In the genomic region with DNA sequence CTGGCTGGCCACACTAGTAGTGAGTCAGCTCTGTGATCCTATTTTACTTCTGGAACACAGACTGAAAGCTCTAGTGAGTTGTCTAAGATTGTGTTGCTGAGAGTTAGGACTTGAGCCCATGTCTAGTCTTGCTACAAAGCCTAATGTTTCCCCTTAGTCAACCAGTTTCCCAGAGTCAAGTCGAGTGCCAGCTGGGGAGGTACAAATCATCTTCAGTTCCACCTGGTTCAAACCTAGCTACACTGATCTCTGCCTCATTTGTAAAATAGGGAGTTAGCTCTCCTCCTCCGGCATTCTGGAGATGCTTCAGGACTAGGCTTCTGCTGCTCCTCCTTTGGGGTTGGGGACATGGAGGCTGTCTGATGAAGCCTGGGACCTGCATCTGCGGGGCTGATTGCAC, we compare ENCODE assay signal across 8 mouse cellular contexts. TPM values are rescaled to one million over a fixed set of nuclear protein-coding genes. Genes with fewer than 3 reads are reported as not detected.
DNase-seq lines count a peak whose midpoint lies in the region; ATAC-seq and TF ChIP-seq lines count a peak whose summit lies in the region.

No protein-coding gene starts in this region.

- H3K27me3 ChIP-seq in kidney, embryonic 15.5 days, result no peaks in the 10 kb centered on the region
- H3K27me3 ChIP-seq in hindbrain, embryonic 11.5 days (ENCODE audit: control insufficient read depth, insufficient read depth, low read length), result no peaks in the 10 kb centered on the region
- no peaks in the 10 kb centered on the region for H3K27me3 ChIP-seq in midbrain, embryonic 15.5 days (replicated peaks)

- 31% methylated on average over 3 of the region's 3 CpGs for WGBS in kidney, embryonic 15.5 days
- 60% methylated on average over 3 of the region's 3 CpGs for WGBS in hindbrain, embryonic 11.5 days
- WGBS in midbrain, embryonic 15.5 days, result 60% methylated on average over 3 of the region's 3 CpGs

- DNase-seq in kidney, adult 9 months, result no peak
- DNase-seq in hindbrain, embryonic 11.5 days (ENCODE audit: low spot score), result no peak
- no peak for DNase-seq in gastrocnemius, postnatal 36 days
- no peak for DNase-seq in MN1 (ENCODE audit: low spot score)

- H3K4me3 ChIP-seq in kidney, embryonic 15.5 days (replicated peaks), result peak overlapping the region; percentile 99
- H3K4me3 ChIP-seq in bone marrow macrophage, adult 2 months (ENCODE audit: insufficient read depth, low read length), result peak overlapping the region; percentile 96
- H3K4me3 ChIP-seq in hindbrain, embryonic 11.5 days (ENCODE audit: low read depth, low read length), result peak overlapping the region; percentile 95
- peak overlapping the region; percentile 87 for H3K4me3 ChIP-seq in midbrain, embryonic 15.5 days

- peaks cover 39% of the 10 kb centered on the region for H3K36me3 ChIP-seq in kidney, embryonic 15.5 days
- 0 out of 2 replicates have a peak, but pooled peaks cover 6% of the 10 kb centered on the region for H3K36me3 ChIP-seq in hindbrain, embryonic 11.5 days (ENCODE audit: control insufficient read depth, insufficient read depth, low read length)
- H3K36me3 ChIP-seq in midbrain, embryonic 15.5 days (replicated peaks), result peaks cover 20% of the 10 kb centered on the region

- H3K9me3 ChIP-seq in kidney, embryonic 15.5 days (replicated peaks), result no peaks in the 10 kb centered on the region
- no peaks in the 10 kb centered on the region for H3K9me3 ChIP-seq in hindbrain, embryonic 11.5 days (ENCODE audit: control insufficient read depth, low read length)
- H3K9me3 ChIP-seq in midbrain, embryonic 15.5 days, result no peaks in the 10 kb centered on the region

- intact Hi-C loops in gastrocnemius, postnatal 36 days (cut with DNase I), result loop anchor here (5.0 kb wide), 1 partner anchor 47 kb away; the partner anchor contains the start of gene Tmem216

- ATAC-seq in kidney, embryonic 15.5 days (replicated peaks; ENCODE audit: low FRiP score), result no peak
- no peak for ATAC-seq in hindbrain, embryonic 11.5 days (ENCODE audit: low FRiP score)
- ATAC-seq in midbrain, embryonic 15.5 days (replicated peaks), result no peak
- ATAC-seq in monocyte, adult 5-6 weeks (replicated peaks; ENCODE audit: insufficient number of reproducible peaks, low FRiP score, low TSS enrichment, poor library complexity, severe bottlenecking), result no peak

- H3K4me1 ChIP-seq in kidney, embryonic 15.5 days, result peaks cover 46% of the 10 kb centered on the region
- H3K4me1 ChIP-seq in bone marrow macrophage, adult 2 months (ENCODE audit: control insufficient read depth, insufficient read depth, low read length), result peaks cover 31% of the 10 kb centered on the region
- H3K4me1 ChIP-seq in hindbrain, embryonic 11.5 days (replicated peaks; ENCODE audit: control insufficient read depth, insufficient read depth, low read length), result no peaks in the 10 kb centered on the region
- peaks cover 44% of the 10 kb centered on the region for H3K4me1 ChIP-seq in midbrain, embryonic 15.5 days

- no peak for TF ChIP-seq POLR2A in bone marrow macrophage, adult 2 months (IDR thresholded peaks at IDR 0.05; ENCODE audit: borderline replicate concordance, low read depth, low read length)

- H3K27ac ChIP-seq in kidney, embryonic 15.5 days, result peak overlapping the region; percentile 97
- peak overlapping the region; percentile 67 for H3K27ac ChIP-seq in bone marrow macrophage, adult 2 months (ENCODE audit: insufficient read depth, low read depth, low read length)
- H3K27ac ChIP-seq in hindbrain, embryonic 11.5 days (ENCODE audit: low read depth, low read length), result peak overlapping the region; percentile 75
- peak overlapping the region; percentile 95 for H3K27ac ChIP-seq in midbrain, embryonic 15.5 days

- H3K9ac ChIP-seq in kidney, embryonic 15.5 days, result peak overlapping the region; percentile 71
- peak overlapping the region; percentile 59 for H3K9ac ChIP-seq in hindbrain, embryonic 11.5 days (ENCODE audit: low read depth, low read length)
- H3K9ac ChIP-seq in midbrain, embryonic 15.5 days, result peak overlapping the region; percentile 88

- TF ChIP-seq CTCF in bone marrow macrophage, adult 2 months (IDR thresholded peaks at IDR 0.05; ENCODE audit: low read depth, low read length), result no peak

- peak overlapping the region; percentile 72 for H3K4me2 ChIP-seq in kidney, embryonic 15.5 days
- H3K4me2 ChIP-seq in hindbrain, embryonic 11.5 days (replicated peaks; ENCODE audit: low read depth, low read length), result peak overlapping the region; percentile 41
- H3K4me2 ChIP-seq in midbrain, embryonic 15.5 days, result peak overlapping the region; percentile 67

RNA-seq across cellular contexts. Expression of gene Ddb1, which starts 0.6 kb away (rescaled TPM):
- 338 and 368 TPM in 2 replicates for polyA plus RNA-seq in kidney, embryonic 15.5 days (2015; fragmentation: Nextera tagmentation; extraction: Ambion mirVana)
- 85.9 and 103 TPM in 2 replicates for polyA plus RNA-seq in bone marrow macrophage, adult 2 months (2012; ENCODE audit: insufficient read depth, insufficient read length, missing spikeins)
- polyA plus RNA-seq in hindbrain, embryonic 11.5 days (2014; fragmentation: Nextera tagmentation; extraction: Ambion mirVana), result 303 and 389 TPM in 2 replicates
- polyA plus RNA-seq in midbrain, embryonic 15.5 days (2015; fragmentation: Nextera tagmentation; extraction: Ambion mirVana), result 252 and 255 TPM in 2 replicates
- 100 to 1,000 TPM; 111 to 120 TPM for total RNA-seq in gastrocnemius, postnatal 36 days (2021)
- total RNA-seq in monocyte, adult 5-6 weeks (2017), result 228 to 236 TPM (median 231 TPM) in 3 replicates

RNA-seq across cellular contexts. Expression of gene Tkfc, which starts 0.9 kb away (rescaled TPM):
- polyA plus RNA-seq in kidney, embryonic 15.5 days (2015; fragmentation: Nextera tagmentation; extraction: Ambion mirVana), result 32.3 and 38.7 TPM in 2 replicates
- polyA plus RNA-seq in bone marrow macrophage, adult 2 months (2012; ENCODE audit: insufficient read depth, insufficient read length, missing spikeins), result 4.9 and 7.1 TPM in 2 replicates
- polyA plus RNA-seq in hindbrain, embryonic 11.5 days (2014; fragmentation: Nextera tagmentation; extraction: Ambion mirVana), result 20.3 and 23.0 TPM in 2 replicates
- 26.0 and 29.6 TPM in 2 replicates for polyA plus RNA-seq in midbrain, embryonic 15.5 days (2015; fragmentation: Nextera tagmentation; extraction: Ambion mirVana)
- 1 to 10 TPM; 2.4 to 4.0 TPM for total RNA-seq in gastrocnemius, postnatal 36 days (2021)
- 2.1 to 4.3 TPM (median 2.8 TPM) in 3 replicates for total RNA-seq in monocyte, adult 5-6 weeks (2017)

RNA-seq across cellular contexts. Expression of gene Tmem138, which starts 27.4 kb away (rescaled TPM):
- polyA plus RNA-seq in kidney, embryonic 15.5 days (2015; fragmentation: Nextera tagmentation; extraction: Ambion mirVana), result 43.2 and 46.9 TPM in 2 replicates
- polyA plus RNA-seq in bone marrow macrophage, adult 2 months (2012; ENCODE audit: insufficient read depth, insufficient read length, missing spikeins), result 8.4 and 10.6 TPM in 2 replicates
- 58.7 and 62.3 TPM in 2 replicates for polyA plus RNA-seq in hindbrain, embryonic 11.5 days (2014; fragmentation: Nextera tagmentation; extraction: Ambion mirVana)
- polyA plus RNA-seq in midbrain, embryonic 15.5 days (2015; fragmentation: Nextera tagmentation; extraction: Ambion mirVana), result 38.8 and 43.6 TPM in 2 replicates
- total RNA-seq in gastrocnemius, postnatal 36 days (2021), result under 1 TPM; 0.71 to 0.94 TPM
- 0.48 to 7.5 TPM (median 5.7 TPM) in 3 replicates for total RNA-seq in monocyte, adult 5-6 weeks (2017)

RNA-seq across cellular contexts. Expression of gene Cyb561a3, which starts 27.6 kb away (rescaled TPM):
- polyA plus RNA-seq in kidney, embryonic 15.5 days (2015; fragmentation: Nextera tagmentation; extraction: Ambion mirVana), result 16.6 and 16.7 TPM in 2 replicates
- 30.1 and 34.2 TPM in 2 replicates for polyA plus RNA-seq in bone marrow macrophage, adult 2 months (2012; ENCODE audit: insufficient read depth, insufficient read length, missing spikeins)
- polyA plus RNA-seq in hindbrain, embryonic 11.5 days (2014; fragmentation: Nextera tagmentation; extraction: Ambion mirVana), result 12.5 and 17.0 TPM in 2 replicates
- polyA plus RNA-seq in midbrain, embryonic 15.5 days (2015; fragmentation: Nextera tagmentation; extraction: Ambion mirVana), result 24.1 and 25.0 TPM in 2 replicates
- 1 to 10 TPM; 5.4 to 5.8 TPM for total RNA-seq in gastrocnemius, postnatal 36 days (2021)
- 18.9 to 42.4 TPM (median 29.1 TPM) in 3 replicates for total RNA-seq in monocyte, adult 5-6 weeks (2017)

RNA-seq across cellular contexts. Expression of gene Vwce, which starts 29.5 kb away (rescaled TPM):
- polyA plus RNA-seq in kidney, embryonic 15.5 days (2015; fragmentation: Nextera tagmentation; extraction: Ambion mirVana), result 3.0 and 3.2 TPM in 2 replicates
- not detected in 2 replicates for polyA plus RNA-seq in bone marrow macrophage, adult 2 months (2012; ENCODE audit: insufficient read depth, insufficient read length, missing spikeins)
- polyA plus RNA-seq in hindbrain, embryonic 11.5 days (2014; fragmentation: Nextera tagmentation; extraction: Ambion mirVana), result 0.25 and 0.86 TPM in 2 replicates
- 1.0 and 1.6 TPM in 2 replicates for polyA plus RNA-seq in midbrain, embryonic 15.5 days (2015; fragmentation: Nextera tagmentation; extraction: Ambion mirVana)
- not detected for total RNA-seq in gastrocnemius, postnatal 36 days (2021)
- total RNA-seq in monocyte, adult 5-6 weeks (2017), result not detected in 3 replicates
